Mouse (Mus musculus) hindbrain, embryonic 14.5 days (tissue): ENCODE results near the gene Olfr462. TPM values are rescaled to one million over a fixed set of nuclear protein-coding genes. Genes with fewer than 3 reads are reported as not detected.
"Not testable (repeated sequence)": the region's sequence is repeated elsewhere in the genome, so short reads cannot be mapped to it uniquely, and the experiment has no call there.

Experiments
- ATAC-seq: fragments of 200-750 bp; cut with Nextera tagmentation; 2 replicates; pipeline ENCODE4 v1.8.0; 2017; ENCODE audit warnings: moderate number of reproducible peaks, mild to moderate bottlenecking, moderate TSS enrichment, moderate library complexity; ENCODE audit not compliant: low FRiP score
- DNase-seq: peaks from one replicate; pipeline ENCODE4 v3.0.0-alpha.2; 2015; ENCODE audit warnings: low spot score
- H3K27ac ChIP-seq: fragments of 300-500 bp; sonication (generic); 2 replicates; pipeline ENCODE4 v1.5.1; 2014; ENCODE audit warnings: mild to moderate bottlenecking, moderate library complexity
- H3K27me3 ChIP-seq: fragments of 300-500 bp; sonication (generic); 2 replicates; pipeline ENCODE4 v1.6.1; 2014; ENCODE audit warnings: mild to moderate bottlenecking, low read length, mixed read lengths; ENCODE audit not compliant: control insufficient read depth, insufficient read depth
- H3K36me3 ChIP-seq: fragments of 300-500 bp; sonication (generic); replicated peaks from 2 replicates; pipeline ENCODE4 v1.6.1; 2014; ENCODE audit not compliant: control insufficient read depth, insufficient read depth
- H3K4me1 ChIP-seq: fragments of 300-500 bp; sonication (generic); replicated peaks from 2 replicates; pipeline ENCODE4 v1.6.1; 2014; ENCODE audit warnings: antibody characterized with exemption, low read length, mixed read lengths; ENCODE audit not compliant: control insufficient read depth, insufficient read depth
- H3K4me2 ChIP-seq: fragments of 300-500 bp; sonication (generic); replicated peaks from 2 replicates; pipeline ENCODE4 v1.6.1; 2014; ENCODE audit warnings: mild to moderate bottlenecking, moderate library complexity
- H3K4me3 ChIP-seq: fragments of 300-500 bp; sonication (generic); replicated peaks from 2 replicates; pipeline ENCODE4 v1.5.1; 2014; ENCODE audit warnings: mild to moderate bottlenecking, low read length
- H3K9ac ChIP-seq: fragments of 300-500 bp; sonication (generic); 2 replicates; pipeline ENCODE4 v1.6.1; 2014
- H3K9me3 ChIP-seq: fragments of 300-500 bp; sonication (generic); 2 replicates; pipeline ENCODE4 v1.6.1; 2016; ENCODE audit warnings: low read length; ENCODE audit not compliant: control insufficient read depth
- WGBS: fragments of 180-500 bp; shearing (Covaris S2); extraction: QIAGEN DNeasy Blood & Tissue Kit; methylation state at CpG from one replicate; pipeline ENCODE4 v1.1.7; 2014; 5-methylcytosine and 5-hydroxymethylcytosine counted together
- polyA plus RNA-seq: library from polyadenylated mRNA; unstranded; fragments of >200 nt; fragmentation: Nextera tagmentation; extraction: Ambion mirVana; gene quantifications from 2 replicates; pipeline ENCODE4 v1.2.1, GENCODE M21; 2014

Gene Olfr462
- polyA plus RNA-seq, 1 experiment from 2014 or later, result not detected

DNA sequence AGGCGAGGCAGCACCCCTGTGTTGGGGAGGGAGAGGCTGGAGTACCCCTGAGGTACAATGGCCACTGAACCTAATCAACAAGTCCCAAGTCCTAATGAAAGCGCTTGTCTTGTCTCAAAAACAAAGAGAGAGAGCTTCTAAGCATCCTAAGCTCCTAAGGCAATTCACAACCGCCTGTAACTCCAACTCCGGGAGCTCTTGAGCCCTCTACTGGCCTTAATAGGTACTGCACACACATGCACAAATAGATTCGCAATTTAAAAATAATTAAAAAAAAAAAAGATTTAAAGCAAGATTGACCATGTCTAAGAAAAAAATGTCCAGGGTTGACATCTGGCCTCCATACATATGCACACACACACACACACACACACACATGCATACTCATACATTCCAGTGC, 8.6 kb downstream of the Olfr462 start:
- H3K4me2 ChIP-seq, result no peak overlapping the region
- no peak for ATAC-seq

DNA sequence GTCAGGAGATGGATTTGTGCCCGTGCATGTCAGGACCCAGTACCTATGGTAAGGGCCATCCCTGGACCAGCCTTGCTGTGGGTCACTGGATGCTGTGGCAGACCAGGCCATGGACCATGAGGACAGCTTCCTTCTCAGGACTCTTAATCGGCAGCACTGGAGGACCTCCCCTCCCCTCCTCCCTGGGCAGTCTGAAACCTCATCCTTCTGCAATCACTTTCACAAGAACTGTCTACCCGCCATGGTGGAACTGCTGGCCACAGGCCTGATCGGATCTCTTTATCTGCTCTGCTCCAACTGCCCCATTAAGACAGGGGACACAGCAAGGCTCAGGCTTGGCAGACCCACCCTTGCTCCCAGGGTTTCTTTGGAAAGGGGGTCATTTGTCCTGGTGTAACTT, 10.4 kb downstream of the Olfr462 start:
- ATAC-seq, result no peak
- no peaks in the 10 kb centered on the region for H3K36me3 ChIP-seq

More for the DNA sequence above, 8.6 kb downstream of the Olfr462 start:
- Histone ChIP-seq H3K4me1 (no peaks in the 10 kb centered on the region), H3K27ac (no peak overlapping the region), H3K9me3 (no peaks in the 10 kb centered on the region), H3K36me3 (no peaks in the 10 kb centered on the region), H3K9ac (no peak overlapping the region), H3K27me3 (no peaks in the 10 kb centered on the region), H3K4me3 (no peak overlapping the region)
- peak; percentile 42 for DNase-seq
- 46% methylated on average over 5 of the region's 5 CpGs for WGBS

DNA sequence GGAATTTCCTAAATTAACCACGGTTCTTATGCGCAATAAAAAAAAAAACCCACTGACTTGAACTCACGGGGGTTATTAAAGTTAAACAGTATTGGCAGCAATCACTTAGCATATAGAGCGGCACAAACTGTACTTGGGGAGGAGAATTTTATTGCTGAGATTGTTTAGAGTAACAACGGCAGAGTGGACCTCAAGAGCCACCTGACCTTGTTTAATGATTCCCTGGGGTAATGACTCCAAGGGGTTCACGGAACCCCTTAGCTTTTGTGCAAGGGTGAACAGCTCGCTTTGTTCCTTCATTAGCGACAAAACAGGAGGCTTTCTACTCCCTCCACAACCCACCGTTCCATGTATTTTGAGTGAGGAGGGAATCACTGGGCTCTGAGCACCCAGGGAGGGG, 12.2 kb downstream of the Olfr462 start:
- ATAC-seq (no peak), DNase-seq (no peak)
- Histone ChIP-seq H3K4me2 (no peak overlapping the region), H3K9me3 (no peaks in the 10 kb centered on the region), H3K27ac (no peak overlapping the region), H3K9ac (no peak overlapping the region), H3K4me1 (no peaks in the 10 kb centered on the region), H3K27me3 (no peaks in the 10 kb centered on the region), H3K4me3 (no peak overlapping the region), H3K36me3 (no peaks in the 10 kb centered on the region)
- 70% methylated on average over 9 of the region's 9 CpGs for WGBS

More for the DNA sequence above, 10.4 kb downstream of the Olfr462 start:
- H3K4me3 ChIP-seq, result no peak overlapping the region
- no peak overlapping the region for H3K9ac ChIP-seq
- H3K27me3 ChIP-seq, result no peaks in the 10 kb centered on the region
- H3K4me1 ChIP-seq, result no peaks in the 10 kb centered on the region
- DNase-seq, result no peak
- 92% methylated on average over 4 of the region's 4 CpGs for WGBS
- H3K4me2 ChIP-seq, result no peak overlapping the region
- H3K27ac ChIP-seq, result no peak overlapping the region
- H3K9me3 ChIP-seq, result no peaks in the 10 kb centered on the region

DNA sequence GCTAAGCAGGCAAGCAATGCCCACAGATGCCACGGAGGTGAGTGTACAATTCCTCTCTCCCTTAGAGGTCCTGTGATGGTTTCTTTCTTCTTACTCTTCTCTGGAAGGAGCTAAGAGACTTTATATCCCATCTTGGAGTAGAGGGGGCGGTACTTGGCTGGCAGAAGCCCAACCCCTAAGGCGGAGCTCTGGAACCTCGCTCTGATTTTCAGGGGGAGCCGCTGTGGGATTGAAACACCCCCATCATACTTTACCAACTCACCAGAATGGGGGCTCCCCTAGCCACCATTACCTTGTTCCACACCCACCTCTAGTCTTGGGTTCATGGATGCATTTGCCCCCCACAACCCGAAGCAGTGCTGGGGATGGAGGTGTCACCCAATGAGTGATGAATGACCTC, 16.6 kb downstream of the Olfr462 start, which contains the start of gene Epx:
Gene Epx (minus strand): TSS at position 101 of the 400 bp plus-strand sequence.
- no peak for ATAC-seq
- Histone ChIP-seq H3K9ac (no peak within 1 kb of the TSS), H3K4me3 (no peak within 1 kb of the TSS), H3K27ac (no peak within 1 kb of the TSS), H3K4me1 (no peaks in the 10 kb centered on the region), H3K36me3 (no peaks in the 10 kb centered on the region), H3K4me2 (no peak within 1 kb of the TSS), H3K9me3 (no peaks in the 10 kb centered on the region), H3K27me3 (no peaks in the 10 kb centered on the region)
- DNase-seq, result no peak
- 81% methylated on average over 6 of the region's 6 CpGs for WGBS

DNA sequence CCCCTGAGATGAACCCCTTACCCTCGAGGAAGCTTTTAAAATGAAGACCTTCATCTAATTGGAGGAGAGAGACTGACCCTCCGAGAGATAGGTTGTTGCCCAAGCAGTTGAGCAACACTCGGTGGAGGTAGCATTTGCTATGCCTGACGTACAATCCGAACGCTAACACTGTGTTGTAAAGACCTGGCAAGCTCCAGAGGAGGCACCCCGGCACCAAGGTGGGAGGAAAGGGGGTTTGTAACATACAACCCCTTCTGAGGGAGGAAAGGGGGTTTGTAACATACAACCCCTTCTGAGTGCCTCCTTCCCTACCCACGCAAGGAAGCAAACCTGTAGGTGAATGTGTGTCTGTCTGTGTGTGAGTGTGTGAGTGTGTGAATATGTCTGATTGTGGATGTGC, 20.3 kb downstream of the Olfr462 start:
- no peak overlapping the region; the same call in 1 of the 2 replicates for H3K9ac ChIP-seq
- no peaks in the 10 kb centered on the region for H3K27me3 ChIP-seq
- 44% methylated on average over 8 of the region's 8 CpGs for WGBS
- no peaks in the 10 kb centered on the region for H3K9me3 ChIP-seq
- no peaks in the 10 kb centered on the region for H3K4me1 ChIP-seq
- ATAC-seq, result no peak
- H3K4me2 ChIP-seq, result no peak overlapping the region
- no peaks in the 10 kb centered on the region for H3K36me3 ChIP-seq
- no peak for DNase-seq
- H3K27ac ChIP-seq, result no peak overlapping the region
- H3K4me3 ChIP-seq, result no peak overlapping the region

DNA sequence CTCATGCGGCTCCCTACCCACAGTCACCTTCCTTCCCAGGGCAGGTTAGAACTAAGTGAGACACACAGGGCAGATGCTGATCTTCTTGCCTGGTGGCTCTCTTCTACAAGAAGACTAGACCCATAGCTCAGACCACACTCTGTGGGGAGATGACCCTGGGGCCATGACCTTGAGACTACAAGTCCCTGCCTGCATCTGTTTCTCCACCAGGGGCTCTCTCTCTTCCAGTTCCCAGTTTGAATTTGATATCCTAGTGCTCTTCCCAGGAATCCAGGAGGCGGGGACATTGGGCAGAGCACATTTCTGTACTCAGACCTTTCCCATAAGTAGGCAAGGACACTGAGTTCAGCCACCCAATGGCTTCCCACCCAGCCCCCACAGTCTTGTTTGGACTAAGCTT, 22.0 kb downstream of the Olfr462 start:
- no peak overlapping the region for H3K4me2 ChIP-seq
- H3K4me1 ChIP-seq, result no peaks in the 10 kb centered on the region
- H3K27me3 ChIP-seq, result no peaks in the 10 kb centered on the region
- DNase-seq, result no peak
- no peak overlapping the region for H3K4me3 ChIP-seq
- no peak for ATAC-seq
- H3K9me3 ChIP-seq, result no peaks in the 10 kb centered on the region
- WGBS, result 79% methylated on average over 2 of the region's 2 CpGs
- H3K27ac ChIP-seq, result no peak overlapping the region
- no peaks in the 10 kb centered on the region for H3K36me3 ChIP-seq
- no peak overlapping the region for H3K9ac ChIP-seq

DNA sequence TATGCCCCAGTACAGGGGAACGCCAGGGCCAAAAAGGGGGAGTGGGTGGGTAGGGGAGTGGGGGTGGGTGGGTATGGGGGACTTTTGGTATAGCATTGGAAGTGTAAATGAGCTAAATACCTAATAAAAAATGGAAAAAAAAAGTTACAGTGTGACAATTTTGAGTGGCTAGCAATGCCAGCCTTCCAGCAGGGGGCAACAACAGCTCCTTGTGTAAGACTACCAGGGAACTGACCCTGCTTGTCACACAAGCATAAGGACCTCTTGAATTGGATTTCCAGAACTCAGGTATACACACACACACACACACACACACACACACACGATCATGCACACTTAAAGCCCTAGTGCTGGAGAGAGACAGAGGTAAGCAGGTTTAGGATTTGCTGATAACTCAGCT, 25.2 kb downstream of the Olfr462 start:
- not testable (repeated sequence) for H3K27me3 ChIP-seq, ATAC-seq, H3K4me3 ChIP-seq

DNA sequence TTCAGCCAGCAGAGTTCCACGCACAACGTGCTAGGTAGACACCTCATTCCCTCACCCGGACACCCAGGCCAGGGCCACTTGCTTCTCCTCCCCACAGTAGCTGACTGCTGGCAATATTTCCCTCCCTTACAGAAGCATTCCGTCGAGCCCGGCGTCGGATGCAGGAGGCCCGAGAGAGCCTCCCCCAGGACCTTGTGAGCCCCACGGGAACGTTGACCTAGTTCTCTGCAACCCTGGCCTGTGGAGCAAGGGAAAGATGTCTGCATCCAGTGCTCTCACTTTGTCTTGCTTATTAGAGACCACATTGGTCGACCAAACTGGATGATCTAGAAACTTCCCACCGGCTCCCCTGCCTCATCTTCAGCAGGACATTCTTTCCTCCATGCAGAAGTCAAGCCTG, 29.3 kb downstream of the Olfr462 start:
- WGBS, result 96% methylated on average over 13 of the region's 13 CpGs
- Histone ChIP-seq H3K9me3 (no peaks in the 10 kb centered on the region), H3K27ac (no peak overlapping the region), H3K27me3 (no peaks in the 10 kb centered on the region), H3K36me3 (peaks cover 33% of the 10 kb centered on the region), H3K4me1 (no peaks in the 10 kb centered on the region), H3K4me2 (no peak overlapping the region), H3K4me3 (no peak overlapping the region), H3K9ac (no peak overlapping the region)
- ATAC-seq (no peak), DNase-seq (no peak)

More for the DNA sequence above, 25.2 kb downstream of the Olfr462 start:
- 95% methylated on average over 1 of the region's 2 CpGs for WGBS
- H3K36me3 ChIP-seq, result peaks cover 21% of the 10 kb centered on the region; the same call in 1 of the 2 replicates
- H3K27ac ChIP-seq, DNase-seq, H3K4me1 ChIP-seq, H3K9ac ChIP-seq, H3K9me3 ChIP-seq, H3K4me2 ChIP-seq: not testable (repeated sequence)

DNA sequence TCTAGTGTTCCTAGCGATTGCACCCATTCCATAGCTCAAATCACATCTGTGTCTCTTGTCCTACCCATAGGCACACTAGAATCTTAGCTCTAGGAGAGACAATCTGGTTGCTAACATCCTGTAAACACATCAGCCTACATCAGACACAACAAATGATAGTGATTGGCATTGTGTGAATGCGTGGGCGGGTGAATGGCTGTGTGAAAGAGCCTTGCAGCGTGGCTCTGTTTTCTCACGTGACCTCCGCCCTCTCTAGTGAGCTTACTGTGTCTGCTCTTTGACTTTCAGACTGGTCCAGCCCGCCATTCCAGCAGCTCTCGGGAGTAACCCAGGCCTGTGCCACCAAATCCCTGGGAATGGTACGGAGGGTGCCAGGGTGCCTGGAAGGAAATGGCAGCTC, 31.6 kb downstream of the Olfr462 start:
- H3K4me1 ChIP-seq, result no peaks in the 10 kb centered on the region
- ATAC-seq (no peak), DNase-seq (no peak)
- no peaks in the 10 kb centered on the region for H3K9me3 ChIP-seq
- WGBS, result 65% methylated on average over 9 of the region's 9 CpGs
- H3K36me3 ChIP-seq, result peaks cover 47% of the 10 kb centered on the region
- no peak overlapping the region for H3K27ac ChIP-seq
- H3K9ac ChIP-seq, result no peak overlapping the region
- H3K4me3 ChIP-seq, result no peak overlapping the region
- H3K4me2 ChIP-seq, result no peak overlapping the region
- H3K27me3 ChIP-seq, result no peaks in the 10 kb centered on the region

DNA sequence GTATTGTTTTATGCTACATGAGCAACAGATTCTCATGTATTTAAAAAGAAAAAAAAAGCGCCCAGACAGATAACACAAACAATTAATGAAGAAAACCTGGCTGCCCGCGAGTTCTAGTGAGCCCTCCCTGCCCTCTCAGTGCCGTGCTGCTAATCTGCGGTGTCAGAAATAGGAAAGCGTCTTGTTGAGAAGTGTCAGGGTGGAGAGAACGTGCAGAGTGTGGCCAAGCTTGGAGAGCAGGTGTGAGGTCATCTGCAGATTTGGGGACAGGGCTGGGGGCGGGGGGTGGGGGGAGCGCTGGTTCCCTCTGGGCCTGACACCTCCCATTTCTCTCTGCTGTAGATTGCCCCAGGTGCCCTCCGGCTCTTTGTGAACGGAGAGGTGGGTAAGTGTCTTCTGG, 32.8 kb downstream of the Olfr462 start:
- Histone ChIP-seq H3K9me3 (no peaks in the 10 kb centered on the region), H3K4me3 (no peak overlapping the region), H3K4me2 (no peak overlapping the region), H3K4me1 (peaks cover under 1% of the 10 kb centered on the region; the same call in 1 of the 2 replicates), H3K9ac (no peak overlapping the region), H3K36me3 (peaks cover 47% of the 10 kb centered on the region), H3K27me3 (no peaks in the 10 kb centered on the region), H3K27ac (no peak overlapping the region)
- 94% methylated on average over 11 of the region's 11 CpGs for WGBS
- ATAC-seq (no peak), DNase-seq (no peak)
